Mouse (Mus musculus) small intestine, adult 2 months (tissue): ENCODE data around the gene Rasal2.

Experiments used
- CTCF ChIP-seq: fragments of 200-500 bp; IDR thresholded peaks from 2 replicates; pipeline ENCODE4 v1.5.1; 2012; ENCODE audit warnings: low read depth, mild to moderate bottlenecking, control low read depth, inconsistent platforms, low read length, moderate library complexity, mixed read lengths; ENCODE audit not compliant: insufficient replicate concordance, insufficient read length; ENCODE audit errors: extremely low read depth
- POLR2A ChIP-seq: fragments of 200-500 bp; IDR thresholded peaks from 2 replicates; pipeline ENCODE4 v1.6.1; 2012; ENCODE audit warnings: low read depth, mild to moderate bottlenecking, control low read depth, inconsistent platforms, low read length, moderate library complexity

DNA sequence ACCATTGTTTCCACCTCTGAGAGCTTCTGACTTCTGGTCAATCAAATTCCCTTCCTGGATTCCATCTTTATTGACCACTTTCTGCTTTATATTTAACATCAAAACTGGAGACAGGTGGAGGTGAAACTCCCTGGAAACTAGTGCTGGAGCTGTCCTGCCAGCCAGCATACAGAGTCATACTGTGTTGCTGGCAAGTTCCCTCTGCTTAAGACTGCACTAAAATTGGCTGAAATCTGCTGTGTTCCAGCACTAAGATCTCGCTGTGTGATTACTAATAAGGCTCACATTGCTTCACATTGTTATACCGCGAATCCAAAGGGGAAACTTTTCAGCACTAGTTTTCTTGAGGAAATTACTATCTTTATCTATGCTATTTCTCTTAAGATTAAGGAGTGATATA, 267.8 kb downstream of the Rasal2 start:
- TF ChIP-seq CTCF = no peak
- no peak for TF ChIP-seq POLR2A
